Mouse (Mus musculus) right cerebral cortex, adult 18-20 months (tissue): ENCODE data around the gene Utp11.
A peak's percentile ranks its signal among the peaks of the same experiment; 100 is the strongest.

ENCODE experiments used
- DNase-seq: peaks from one replicate; pipeline ENCODE4 v3.0.0; 2022; ENCODE audit warnings: mixed read lengths

The Utp11 gene

DNA sequence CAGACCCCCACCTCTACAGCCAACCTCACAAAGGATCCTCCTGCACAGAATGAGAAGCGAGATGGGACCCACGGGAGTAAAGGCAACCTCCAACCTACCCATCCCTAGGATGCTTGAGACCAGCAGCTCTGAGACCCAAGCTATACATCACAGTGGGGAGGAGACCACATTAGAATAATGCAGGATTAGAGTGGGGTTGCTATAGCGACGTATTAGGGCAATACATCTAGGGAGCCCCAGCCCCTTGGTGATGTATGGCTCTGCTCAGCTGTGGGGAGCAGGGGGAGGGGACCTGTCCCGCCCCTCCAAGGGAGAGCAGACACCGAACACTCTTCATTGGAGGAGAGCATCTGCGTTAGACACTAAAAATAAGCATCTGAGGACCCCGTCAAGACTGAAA, 25.3 kb downstream of the Utp11 start:
- no peak for DNase-seq

DNA sequence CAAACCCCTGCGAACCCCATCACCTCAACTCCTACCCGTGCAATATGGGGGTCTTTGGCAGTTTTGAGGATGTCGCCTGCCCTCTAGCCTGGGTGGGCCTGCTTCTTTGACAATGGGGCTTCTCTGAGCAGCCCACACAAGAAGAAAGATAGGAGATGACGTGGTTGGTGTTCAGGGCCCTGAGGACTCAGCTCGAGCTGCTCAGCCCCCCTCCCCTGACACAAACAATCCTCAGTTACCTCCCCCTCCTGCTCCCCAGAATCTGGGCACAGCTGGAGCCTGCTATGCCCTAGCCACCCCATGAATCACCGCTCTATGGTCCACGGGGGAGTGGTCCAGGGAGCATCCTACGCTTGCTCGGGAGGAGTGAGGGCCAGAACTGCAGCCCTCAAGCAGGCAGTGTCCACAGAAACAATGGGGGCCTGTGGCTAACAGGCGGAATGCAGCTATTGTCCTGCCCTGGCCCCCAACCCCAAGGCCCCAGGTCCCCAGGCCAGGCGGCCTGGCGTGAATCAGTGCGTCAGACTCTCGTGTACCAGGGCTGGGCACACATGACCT, 25.8 kb downstream of the Utp11 start:
- no peak for DNase-seq

DNA sequence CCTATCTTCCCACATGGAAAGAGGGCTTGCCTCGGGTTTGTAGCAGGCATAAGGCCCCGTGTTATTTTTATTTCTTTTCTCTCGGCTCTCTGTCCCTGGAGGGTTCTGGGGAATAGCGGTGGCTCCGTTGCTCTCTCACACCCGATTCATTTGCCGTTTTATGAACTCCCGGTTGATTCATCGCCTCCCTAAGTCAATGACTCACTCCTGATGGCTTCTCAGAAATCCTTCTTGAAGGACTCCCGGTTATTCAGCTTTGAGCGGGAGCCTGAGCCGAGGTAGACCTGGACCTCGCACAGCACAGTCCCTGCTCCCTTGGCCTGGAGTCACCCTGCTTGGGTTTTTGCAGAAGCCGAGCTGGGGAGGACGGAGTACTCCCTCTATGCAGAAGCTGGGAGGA, 28.8 kb downstream of the Utp11 start:
- no peak for DNase-seq

DNA sequence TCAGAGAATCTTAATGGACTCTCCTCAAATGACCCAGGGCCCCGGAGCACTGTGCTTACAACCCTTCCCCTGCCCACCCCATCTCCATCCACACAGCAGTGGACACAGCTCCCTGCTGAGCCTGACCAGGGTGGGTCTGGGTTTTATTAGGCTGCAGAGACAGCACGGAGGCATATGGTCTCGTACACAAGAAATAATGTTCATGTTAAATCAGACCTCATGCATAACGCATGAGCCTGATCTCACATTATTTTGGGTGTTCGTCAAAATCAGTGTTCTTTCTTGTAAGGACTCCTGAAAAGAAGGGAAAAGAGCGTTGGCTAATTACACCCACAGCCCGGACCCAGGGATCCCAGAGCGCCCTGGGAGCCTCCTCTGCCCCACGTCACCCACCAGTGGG, 29.2 kb downstream of the Utp11 start:
- DNase-seq, result no peak

DNA sequence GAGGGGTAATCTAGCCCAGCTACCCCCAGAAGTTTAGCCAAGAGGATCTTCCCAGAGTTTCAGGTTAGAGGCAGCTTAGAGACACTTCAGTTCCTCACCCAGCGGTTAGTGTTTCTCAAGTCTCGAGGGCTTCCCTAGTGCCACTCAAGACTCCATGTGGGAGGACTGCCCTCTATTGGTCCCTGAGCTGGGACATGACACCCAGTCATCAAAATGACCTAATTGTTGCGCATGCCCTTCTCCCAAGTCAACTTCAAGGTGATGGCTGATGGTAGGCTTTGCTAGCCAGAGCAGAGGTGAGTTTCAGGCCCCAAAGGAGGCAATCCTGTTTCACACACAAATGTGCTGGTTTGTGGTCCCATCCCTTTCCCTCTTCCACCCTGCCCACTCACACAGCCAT, 30.4 kb downstream of the Utp11 start:
- no peak for DNase-seq

DNA sequence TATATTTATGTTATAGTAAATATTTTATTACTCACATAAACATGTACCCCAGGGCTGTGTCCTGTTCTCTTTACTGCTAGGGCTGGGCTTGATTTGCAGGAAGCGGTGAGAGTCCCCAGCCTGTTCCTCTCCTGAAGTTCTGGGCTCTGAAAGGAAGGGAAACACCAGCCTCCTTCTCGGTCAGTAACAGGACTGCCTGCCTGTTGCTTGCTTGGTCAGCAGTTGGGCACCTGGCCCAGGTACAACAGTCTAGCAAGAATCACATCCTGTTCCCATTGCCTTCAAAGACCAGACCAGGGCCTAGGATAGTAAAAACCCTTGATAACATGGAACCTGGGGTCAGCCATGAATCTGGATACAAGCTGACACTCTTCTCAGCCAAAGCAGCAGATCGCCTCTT, 32.8 kb downstream of the Utp11 start:
- DNase-seq, result no peak

DNA sequence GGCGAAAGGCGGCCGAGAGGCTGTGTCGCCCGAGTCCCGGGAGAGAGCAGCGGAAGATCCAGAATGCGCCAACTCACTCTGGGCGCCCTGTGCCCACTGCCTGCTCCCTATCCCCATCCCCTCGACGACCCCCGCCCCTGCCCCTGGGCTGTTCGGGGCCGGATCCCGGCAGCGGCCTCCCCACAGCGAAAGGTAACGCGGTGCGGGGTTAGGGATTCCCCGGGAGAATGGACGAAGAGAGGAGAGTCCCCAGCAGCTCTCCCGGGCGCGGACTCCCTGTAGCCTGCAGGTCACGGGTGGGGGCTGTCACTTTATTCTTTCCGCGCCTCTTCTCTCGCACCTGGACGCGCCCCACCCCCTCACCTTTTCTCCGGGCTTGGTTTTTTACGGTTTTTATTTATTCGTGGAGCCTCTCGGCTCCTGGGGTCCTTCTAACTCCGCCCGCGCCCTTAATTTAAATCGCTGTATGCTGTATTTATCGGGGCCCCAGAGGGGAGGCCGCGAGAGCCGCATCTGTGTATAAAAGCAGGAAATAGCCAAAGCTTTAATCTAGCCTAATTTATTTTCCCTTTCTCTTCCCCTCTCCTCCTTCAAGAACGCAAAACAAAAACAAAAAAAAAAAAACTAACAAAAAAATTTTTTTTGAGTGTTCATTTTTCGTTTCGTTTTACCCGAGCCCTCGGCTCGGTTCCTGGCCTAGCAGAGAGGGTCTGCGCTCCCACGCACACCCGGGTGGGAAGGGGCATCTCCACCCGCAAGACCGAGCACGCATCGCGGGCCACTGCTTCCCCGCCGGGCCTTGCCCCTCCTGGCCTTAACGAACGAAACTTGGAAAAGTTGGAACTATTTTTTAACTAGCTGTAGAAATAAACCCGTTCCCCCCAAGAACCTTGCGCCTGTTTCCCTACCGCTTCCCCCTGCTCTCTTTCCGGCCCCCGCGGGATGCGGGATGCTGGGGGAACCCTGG, 33.9 kb downstream of the Utp11 start:
- no peak for DNase-seq

DNA sequence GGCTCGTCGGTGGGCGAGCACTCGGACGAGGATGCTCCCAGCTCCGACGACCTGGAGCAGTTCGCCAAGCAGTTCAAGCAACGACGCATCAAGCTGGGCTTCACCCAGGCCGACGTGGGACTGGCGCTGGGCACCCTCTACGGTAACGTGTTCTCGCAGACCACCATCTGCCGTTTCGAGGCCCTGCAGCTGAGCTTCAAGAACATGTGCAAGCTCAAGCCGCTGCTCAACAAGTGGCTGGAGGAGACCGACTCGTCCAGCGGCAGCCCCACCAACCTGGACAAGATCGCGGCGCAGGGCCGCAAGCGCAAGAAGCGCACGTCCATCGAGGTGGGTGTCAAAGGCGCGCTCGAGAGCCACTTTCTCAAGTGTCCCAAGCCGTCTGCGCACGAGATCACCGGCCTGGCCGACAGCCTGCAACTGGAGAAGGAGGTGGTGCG, 35.0 kb downstream of the Utp11 start:
- DNase-seq, result no peak

DNA sequence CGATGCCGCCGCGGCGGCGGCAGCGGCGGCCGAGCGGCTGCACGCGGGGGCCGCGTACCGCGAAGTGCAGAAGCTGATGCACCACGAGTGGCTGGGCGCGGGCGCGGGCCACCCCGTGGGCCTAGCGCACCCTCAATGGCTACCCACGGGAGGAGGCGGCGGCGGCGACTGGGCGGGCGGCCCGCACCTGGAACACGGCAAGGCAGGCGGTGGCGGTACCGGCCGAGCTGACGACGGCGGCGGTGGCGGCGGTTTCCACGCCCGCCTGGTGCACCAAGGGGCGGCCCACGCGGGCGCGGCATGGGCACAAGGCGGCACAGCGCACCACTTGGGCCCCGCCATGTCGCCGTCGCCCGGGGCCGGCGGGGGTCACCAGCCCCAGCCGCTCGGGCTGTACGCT, 35.6 kb downstream of the Utp11 start:
- no peak for DNase-seq

DNA sequence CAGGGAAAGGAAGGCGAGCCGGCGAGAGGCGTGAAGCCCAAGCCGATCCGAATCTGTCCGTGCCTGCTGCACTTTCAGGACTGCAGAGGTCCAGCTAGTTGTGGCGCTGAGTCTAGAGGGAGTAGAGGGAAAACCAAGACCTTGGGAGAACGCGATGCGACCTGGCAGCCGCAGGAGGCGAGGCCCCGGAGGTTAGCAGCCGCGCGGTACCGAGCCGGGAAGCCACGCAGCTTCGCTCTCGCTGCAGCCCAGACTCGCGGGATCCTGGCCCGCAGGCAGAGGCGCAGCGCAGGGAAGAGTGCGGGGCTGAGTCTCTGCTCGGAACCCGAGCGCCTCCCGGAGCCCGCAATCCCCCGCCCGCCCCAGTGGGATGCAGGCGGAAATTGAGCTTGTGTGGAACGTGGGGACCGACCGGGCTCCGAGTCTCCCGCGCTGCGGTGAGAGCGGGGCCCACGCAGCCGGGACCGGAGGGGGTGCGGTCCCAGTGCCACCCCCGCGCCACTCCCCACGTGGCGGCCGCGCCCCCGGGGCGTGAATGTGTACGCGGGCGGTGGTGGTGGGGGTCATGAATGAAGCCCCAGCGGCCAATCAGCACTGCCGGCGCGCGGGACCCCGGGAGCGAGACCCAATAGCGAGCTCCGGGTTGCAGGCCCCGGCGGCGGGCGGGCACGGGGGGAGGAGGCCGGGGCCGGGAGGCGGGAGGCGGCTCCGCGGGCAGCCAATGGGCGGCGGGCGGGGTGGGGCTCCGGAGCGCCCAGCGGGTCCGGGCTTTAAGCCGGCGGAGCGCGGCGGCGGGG, 36.3 kb downstream of the Utp11 start:
- peak; percentile 92 for DNase-seq

DNA sequence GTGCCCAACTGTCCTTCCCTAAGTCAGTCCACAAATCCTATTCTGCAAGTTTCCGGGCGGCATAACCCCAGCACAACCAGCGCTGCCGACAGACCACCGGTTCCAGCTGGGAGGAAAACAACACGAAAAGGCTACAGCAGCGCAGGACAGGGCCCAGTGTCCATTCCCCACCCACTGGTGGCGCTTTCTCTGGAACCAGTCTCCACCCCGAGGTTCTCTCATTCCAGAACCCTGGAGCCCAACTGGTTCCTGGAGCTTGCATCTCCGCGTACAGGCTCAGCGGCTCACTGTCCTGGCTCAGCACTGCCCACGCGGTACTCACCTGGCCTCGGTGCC, 36.9 kb downstream of the Utp11 start, which contains the start of gene Pou3f1:
TSS of gene Pou3f1 (plus strand) at position 290 of the 336 bp plus-strand sequence.
- no peak for DNase-seq

DNA sequence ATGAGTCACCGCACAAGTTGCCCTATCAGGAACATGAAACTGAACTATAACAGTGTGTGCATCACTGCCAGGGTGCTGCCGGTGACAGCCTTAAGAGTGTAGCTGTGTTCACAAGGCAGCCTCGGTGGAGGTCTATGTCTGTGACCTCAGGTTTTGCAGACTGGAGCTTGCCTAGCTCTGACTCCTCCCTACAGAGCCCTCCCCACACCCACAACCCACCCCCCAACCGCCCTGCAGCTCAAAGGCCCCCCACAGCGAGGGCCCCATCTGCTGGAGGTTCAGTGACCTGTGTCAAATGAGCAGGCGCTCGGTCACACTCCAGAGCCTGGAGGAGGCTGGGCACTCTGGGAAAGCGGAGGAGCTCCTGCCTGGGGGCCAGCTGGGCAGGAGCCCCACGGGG, 40.5 kb downstream of the Utp11 start:
- no peak for DNase-seq

DNA sequence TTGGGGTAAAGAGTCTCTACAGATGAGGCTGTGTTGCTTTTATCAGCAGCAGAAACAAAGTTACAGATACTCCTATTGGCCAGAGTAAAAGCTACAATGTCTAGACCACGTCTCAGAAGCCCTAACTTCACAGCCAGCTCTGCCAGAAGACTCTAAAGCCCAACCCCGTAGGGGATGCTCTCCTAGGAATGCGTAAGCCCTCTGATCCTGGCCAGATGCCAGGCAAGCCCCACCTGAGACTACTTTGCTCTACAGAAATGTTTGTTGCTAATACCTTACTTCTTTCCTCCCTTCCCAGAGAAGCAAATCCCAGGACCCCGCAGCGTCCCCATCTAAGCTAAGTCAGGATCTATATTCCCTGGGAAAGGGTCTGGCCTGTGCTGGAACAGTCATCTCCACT, 45.5 kb downstream of the Utp11 start:
- DNase-seq, result no peak

DNA sequence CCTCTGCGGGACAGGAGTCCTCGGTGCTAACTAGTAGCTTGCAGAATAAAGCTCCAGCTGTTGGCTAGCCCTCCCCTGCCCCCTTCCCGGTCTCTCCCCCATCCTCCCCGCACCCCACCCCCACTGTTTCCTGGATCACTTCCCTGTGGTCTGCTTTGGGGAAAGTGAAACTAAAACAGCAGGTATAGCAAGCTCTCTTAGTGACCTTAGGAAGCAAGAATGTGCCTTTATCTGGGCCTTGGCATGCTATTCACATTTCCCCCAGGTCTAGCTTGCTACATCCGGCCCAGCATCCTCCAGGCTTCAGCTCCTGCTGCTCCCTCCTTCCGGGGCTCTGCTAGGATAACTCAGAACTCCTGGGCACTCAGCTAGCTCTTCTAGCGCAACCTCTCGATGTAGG, 46.8 kb downstream of the Utp11 start:
- no peak for DNase-seq

DNA sequence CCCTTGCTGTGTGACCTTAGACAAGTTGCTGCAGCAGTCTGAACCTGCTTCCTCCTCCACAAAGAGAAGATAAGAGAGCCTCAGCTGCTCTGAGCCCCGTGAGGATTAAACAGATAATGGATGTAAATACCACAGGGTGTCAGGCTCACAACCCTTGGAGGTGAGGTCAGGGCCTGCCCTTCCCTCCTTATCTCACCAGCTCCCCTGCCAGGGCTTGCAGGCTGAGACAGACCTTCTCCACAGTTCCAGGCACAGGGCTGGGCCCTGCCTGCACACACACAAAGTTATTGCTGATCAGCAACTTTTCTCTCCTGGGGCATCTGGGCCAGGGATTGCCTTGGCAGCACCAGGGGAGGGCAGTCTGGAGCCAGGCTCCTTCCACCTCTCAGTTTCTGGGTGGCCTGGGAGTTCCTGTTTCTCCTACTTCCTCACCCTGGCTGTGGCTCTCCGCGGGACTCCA, 48.4 kb downstream of the Utp11 start:
- DNase-seq, result no peak

DNA sequence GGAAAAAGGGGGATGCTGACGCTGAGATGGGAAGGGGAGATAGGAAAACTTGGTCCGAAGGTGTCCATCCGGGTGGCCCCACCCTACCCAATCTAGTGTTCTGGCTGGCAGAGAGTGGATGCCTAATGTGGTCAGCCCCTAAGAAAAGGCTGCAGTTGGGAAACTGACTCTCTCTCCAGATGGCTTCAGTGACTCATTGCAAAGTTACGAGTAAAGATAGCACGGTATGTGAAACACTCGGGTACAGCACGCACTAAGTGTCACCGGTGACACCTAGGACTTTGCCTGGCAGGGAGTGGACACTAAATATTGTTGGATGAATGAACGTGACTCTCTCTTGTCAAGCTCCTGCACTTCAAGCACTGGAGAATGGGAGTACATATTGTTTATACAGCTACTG, 49.5 kb downstream of the Utp11 start:
- no peak for DNase-seq

DNA sequence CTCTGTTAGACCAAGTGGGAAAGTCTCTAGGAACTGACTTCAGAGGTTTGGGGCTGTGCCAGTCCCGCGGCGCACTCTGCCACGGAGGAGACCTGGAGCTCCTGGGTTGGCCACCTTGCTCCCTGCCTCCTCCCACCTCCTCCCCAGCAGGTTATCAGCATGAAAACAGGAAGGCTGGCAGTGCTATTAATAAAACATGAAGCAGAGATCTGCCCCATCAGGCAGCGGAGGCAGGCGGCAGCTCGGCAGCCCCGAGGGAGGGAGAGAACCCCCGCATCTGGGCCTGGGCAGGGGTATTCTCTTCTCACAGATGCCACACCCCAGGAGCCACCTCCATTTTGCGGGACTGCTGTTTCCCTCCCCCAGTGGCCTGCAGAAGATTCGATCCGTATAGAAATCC, 53.7 kb downstream of the Utp11 start:
- DNase-seq, result no peak

DNA sequence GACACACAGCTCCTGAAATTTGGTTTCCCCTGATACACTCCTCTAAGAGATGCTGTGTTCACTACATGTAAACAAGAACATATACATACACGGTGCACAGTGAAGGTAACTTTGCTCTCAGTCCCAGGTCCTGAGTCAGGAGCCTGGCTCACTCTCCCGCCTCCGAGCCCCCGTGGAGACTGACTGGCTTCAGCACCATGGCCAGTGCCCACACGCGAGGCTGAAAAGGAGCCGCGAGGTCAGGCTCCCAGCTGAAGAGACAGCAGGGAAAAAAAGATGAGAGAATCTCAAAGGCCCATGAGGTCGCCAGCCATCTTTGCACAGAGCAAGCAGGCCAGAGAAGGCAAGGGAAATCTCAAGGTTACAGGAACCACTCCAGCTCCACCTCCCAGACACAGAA, 60.1 kb downstream of the Utp11 start:
- DNase-seq, result no peak

DNA sequence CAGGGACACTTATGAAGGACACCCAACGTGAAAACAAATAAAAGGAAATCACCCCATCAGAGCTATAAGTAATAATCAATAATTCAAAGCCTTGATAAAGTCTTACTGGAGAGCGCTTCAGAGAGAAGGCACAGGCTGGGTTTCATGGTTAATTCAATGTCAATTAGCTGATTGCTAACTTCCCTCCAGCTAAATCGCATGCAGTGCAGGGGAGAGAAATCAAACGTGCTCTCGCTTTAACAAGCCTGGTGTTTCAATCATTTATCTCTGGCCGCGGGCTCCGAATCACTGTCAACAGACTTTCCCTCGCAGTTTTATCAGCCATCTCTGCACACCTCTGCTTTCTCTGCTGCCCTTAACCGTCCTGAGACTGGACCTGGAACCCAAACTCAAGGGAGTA, 60.5 kb downstream of the Utp11 start:
- no peak for DNase-seq

DNA sequence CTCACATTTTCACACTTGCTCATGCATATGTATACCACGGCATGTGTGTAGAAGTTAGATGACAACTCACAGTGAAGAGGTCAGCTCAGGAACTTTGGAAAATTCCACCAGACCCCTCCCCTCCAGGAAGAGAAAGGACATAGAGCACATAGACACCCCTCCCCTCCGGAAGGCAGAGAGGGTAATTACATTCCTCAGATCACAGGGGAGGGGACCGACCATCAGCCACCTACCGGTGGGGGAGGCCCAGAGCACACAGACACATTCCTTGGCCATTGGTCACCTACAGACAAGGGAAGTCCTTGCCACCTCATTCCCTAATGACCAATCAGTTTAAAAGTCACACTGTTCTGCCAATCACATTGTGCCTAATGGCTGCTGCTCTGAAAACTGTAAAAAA, 61.9 kb downstream of the Utp11 start:
- no peak for DNase-seq
